Mouse (Mus musculus): Measurements from ENCODE around the gene Spdye4a.

GRCm38 (mm10) chr5:143272108-143272507, 45.4 kb upstream of the Spdye4a start:
- no peak for TF ChIP-seq GATA1 (IDR thresholded peaks at IDR 0.05; ENCODE audit: low read length)
- TF ChIP-seq TAL1 (IDR thresholded peaks at IDR 0.05; ENCODE audit: low read length), result no peak

Data from erythroblast, embryonic 14.5 days (primary cell).